Mouse (Mus musculus) layer of hippocampus, adult 8-10 months (tissue): ENCODE results near the gene Fam171a2. TPM values are rescaled to one million over a fixed set of nuclear protein-coding genes. Genes with fewer than 3 reads are reported as not detected.
A peak's percentile ranks its signal among the peaks of the same experiment; 100 is the strongest.
"Not testable (repeated sequence)": the region's sequence is repeated elsewhere in the genome, so short reads cannot be mapped to it uniquely, and the experiment has no call there.

Experiments used
- DNase-seq, 2 experiments: peaks; one replicate each; pipeline ENCODE4 v3.0.0; 2022; ENCODE audit warnings: low spot score in 2 of 2
- total RNA-seq, 4 experiments: library from RNA; stranded (reverse); gene quantifications; 2 replicates each; pipeline ENCODE4 v1.2.4; 2022

Gene Fam171a2
- total RNA-seq, 4 experiments from 2014 or later = 77.6 to 94.7 (median 85.7) TPM

DNA sequence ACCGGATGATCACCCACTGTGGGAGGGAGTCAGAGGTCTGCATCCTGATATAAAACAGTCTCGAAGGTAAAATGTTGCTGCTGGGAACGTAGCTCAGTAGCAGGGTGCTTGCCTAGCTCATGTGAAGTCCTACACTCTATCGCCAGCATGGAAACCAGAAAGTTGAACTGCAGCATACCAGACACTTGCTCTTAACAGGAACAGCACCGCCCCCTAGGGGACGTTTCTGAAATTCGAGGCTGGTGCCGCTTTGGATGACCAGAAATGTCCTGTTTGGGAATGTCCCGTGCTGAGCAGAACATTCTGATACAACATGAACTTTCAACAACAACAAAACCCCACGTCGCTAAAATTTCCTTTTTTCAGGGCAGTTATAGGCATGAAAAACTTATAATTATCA, 35.8 kb downstream of the Fam171a2 start:
- peak; percentile 76 to 92 for DNase-seq

GRCm38 (mm10) chr11:102411061-102411460, 36.4 kb downstream of the Fam171a2 start:
- DNase-seq = no peak

- not testable (repeated sequence) for DNase-seq
Observed at GRCm38 (mm10) chr11:102410345-102410744, 37.1 kb downstream of the Fam171a2 start.

DNA sequence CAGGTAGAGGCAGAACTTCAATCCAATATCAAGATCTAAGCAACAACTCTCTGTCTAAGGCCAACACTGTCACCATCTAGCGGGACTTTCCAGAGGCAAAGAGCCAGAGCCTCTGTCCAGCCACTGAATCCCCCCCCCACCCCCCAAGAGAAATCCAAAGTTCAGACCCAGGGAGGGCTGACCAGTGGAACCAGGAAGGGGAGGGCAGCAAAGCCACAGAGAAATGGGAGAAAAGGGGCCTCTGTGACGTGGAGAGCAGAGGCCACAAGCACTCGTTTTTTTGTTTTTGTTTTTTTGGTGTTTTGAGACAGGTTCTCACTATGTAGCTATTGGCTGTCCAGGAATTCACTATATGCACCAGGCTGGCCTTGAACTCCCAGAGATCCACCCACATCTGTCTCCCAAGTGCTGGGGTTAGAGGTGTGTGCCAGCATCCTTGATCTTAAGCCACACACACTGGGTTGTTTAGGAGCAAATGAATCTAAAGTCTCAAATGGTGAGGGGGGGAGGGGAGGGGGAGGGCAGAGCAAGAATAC, 37.6 kb downstream of the Fam171a2 start:
- no peak for DNase-seq

DNA sequence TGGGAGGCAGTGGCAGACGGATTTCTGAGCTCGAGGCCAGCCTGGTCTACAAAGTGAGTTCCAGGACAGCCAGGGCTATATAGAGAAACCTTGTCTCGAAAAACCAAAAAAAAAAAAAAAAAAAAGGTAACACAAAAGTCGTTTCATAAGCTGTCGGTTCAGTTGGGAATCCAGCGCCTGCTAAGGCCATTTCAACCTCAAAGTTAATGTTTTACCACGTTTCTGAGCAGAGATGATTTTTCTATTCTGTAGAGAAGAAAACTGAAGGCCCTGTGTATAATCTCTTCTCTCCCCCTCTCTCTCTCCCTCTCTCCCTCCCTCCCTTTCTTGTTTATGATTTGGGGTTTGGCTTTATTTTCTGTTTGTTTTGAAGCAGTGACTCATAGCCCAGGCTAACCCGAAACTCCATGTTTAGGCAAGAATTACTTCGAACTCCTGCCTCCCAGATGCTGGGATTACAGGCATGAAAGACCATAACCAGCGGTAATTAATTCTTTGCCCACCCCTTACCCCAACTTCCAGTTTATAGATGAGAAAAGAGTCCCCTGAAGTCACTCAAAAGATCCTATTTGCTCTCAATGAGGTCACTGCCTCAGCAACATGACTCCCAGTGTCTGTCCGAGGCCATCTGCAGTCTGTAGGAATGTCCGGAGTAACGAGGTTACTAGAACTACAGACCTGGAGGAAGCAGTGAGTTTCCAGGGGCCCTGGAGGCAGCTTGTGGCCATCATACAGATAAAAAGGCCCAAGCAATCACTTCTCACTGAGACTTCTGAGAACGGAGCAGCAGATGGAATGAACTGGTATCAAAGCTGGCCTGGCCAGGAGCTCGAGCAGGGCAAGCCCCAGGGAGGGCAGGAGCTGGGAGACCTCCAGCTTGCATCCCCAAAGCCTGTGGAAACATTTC, 38.3 kb downstream of the Fam171a2 start:
- no peak for DNase-seq

DNA sequence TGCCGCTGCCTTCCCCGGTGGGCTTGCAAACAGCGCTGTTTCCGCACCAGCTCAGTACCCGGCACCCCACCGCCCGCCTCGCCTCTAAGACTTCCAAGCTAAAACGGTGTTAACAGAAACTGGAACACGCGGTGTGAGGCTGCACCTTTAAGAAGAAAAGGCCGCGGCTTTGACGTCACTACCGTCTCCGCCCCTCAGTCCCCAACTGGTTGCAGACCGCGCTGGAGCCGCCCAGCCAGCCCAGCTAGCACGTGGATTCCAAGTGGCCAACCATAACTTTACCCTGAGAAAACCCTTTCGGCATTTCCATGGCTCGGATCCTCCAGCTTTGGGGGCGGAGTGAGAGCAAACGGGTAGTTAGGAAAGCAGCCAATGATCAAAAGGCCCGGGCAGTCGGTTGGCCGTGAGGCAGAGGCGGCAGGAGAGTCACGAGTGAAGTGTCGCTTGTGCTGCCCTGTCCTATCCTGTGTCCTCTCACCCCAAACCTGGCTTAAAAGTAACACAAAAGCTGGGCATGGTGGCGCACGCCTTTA, 39.1 kb downstream of the Fam171a2 start:
- peak; percentile 97 for DNase-seq

- no peak for DNase-seq
Observed at GRCm38 (mm10) chr11:102407834-102408215, 39.7 kb downstream of the Fam171a2 start, which contains the start of gene Slc25a39. Gene Slc25a39 (minus strand): TSS chr11:102407946.

- DNase-seq = peak; percentile 66 to 82
Observed at GRCm38 (mm10) chr11:102406900-102407833, 40.3 kb downstream of the Fam171a2 start.

DNA sequence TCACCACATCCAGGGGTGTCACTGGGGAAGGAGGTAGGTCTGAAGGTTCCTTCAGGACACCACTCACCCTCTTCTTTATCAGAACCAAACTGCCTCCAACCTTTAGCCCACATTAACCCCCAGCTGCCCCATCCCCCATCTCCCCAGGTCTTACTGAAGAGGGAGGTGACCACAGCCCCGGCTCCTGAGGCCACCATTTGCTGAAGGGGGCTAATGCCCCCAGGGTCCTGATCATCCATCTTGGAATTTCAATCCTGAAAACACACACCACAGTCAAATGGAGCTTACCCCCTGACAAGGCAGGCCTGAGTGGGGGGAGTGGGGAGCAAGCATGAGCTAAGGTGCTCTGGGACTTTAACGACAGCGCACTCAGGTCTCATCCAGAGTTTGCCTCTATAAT, 41.1 kb downstream of the Fam171a2 start:
- DNase-seq = no peak

GRCm38 (mm10) chr11:102405544-102406285, 41.8 kb downstream of the Fam171a2 start:
- no peak for DNase-seq

GRCm38 (mm10) chr11:102404161-102405010, 43.1 kb downstream of the Fam171a2 start:
- peak in 1 of 2 experiments; percentile 22 for DNase-seq

DNA sequence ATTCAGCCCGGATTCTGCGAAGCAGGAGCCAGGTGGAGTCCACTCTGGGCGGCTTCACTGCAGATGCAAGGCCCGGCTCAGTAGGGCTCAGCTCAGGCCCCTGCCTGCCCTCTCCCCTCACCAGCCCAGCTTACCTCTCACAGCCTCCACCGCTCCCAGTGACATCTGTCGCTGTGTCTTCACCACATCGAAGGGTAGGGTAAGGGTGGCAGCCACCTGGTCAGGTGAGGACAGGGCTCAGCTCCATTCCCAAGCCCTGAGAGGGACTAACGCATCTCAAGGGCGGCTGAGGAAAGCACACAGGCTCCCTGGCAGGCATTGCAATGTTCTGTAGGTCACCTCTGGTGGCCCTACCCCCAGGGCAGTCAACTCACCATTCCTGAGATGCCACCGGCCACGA, 43.8 kb downstream of the Fam171a2 start:
- DNase-seq = no peak

- no peak for DNase-seq
Observed at GRCm38 (mm10) chr11:102401898-102402500, 45.5 kb downstream of the Fam171a2 start.

DNA sequence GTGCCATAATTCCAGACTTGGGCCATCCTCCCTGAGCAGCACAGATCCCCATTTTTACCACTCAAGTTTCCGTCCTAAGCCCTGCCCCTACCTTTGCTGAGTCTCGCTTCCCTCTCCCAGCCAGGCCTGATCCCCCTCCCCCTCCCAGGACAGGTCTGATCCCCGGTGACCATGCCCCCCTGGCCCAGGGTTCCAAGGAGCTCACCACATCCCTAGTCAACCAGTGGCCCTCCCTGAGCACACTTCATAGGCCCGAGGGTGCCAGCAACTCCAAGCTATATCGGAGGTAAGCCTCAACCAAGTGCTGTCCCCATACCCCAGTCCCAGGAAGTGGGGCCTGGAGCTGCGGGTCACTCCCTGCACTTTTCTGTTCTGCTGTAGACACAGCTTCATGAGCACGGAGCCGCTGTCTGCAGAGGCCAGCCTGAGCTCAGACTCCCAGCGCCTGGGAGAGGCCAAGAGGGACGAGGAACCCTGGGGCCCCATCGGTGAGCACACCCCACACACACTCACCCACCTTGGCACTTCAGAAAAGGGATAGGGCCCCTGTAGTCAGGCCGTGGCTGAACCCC, 46.9 kb downstream of the Fam171a2 start:
- DNase-seq = no peak

- DNase-seq = peak; percentile 23
Observed at GRCm38 (mm10) chr11:102399610-102400072, 47.8 kb downstream of the Fam171a2 start.

DNA sequence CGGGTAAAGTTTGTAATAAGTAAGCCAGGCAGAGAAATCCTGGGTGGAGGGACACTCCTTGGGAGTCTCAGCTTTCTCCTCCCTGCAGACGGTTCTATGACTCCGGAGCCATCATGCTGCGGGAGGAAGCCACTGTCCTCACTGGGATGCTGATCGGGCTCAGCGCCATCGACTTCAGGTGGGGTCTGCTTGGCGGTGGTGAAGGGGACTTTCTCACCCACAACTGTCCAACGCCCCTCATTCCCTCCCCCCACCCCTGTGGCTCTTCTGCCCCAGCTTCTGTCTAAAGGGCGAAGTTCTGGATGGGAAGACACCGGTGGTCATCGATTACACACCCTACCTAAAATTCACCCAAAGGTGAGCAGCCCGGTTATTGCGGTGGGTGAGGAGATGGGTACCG, 48.4 kb downstream of the Fam171a2 start:
- no peak for DNase-seq

DNA sequence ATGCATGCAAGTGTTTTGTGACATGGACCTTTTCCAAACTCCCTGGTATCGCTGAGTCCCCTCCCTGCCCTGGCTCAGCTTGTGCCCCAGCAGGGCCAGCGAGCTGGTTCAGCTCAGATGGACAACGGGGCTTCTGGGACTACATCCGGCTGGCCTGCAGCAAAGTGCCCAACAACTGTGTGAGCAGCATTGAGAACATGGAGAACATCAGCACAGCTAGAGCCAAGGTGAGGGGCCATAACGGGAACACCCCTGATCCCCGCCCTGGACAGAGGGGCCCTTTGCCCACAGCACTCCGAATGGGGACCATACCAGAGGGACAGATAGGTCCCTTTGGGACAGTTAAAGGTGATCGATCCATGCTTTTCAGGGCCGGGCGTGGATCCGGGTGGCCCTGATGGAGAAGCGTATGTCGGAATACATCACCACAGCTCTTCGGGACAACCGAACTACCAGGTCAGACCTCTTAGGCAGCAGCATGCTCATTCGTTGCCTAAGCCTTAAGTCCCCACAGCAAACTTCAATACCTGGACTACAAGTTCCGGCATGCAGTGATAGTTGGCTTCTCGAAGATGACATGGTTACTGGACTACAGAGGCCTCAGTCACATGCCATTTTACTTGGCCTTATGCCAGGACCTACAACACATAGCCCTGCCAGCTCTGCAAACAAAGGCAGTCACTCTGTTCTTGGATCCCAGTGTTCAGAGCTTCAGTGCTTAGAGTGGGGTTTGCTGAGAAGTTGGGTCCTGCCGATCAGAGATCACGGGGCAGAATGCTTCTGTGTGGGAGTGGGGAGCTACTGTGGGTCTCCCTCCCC, 49.3 kb downstream of the Fam171a2 start:
- DNase-seq = peak; percentile 56 to 71

DNA sequence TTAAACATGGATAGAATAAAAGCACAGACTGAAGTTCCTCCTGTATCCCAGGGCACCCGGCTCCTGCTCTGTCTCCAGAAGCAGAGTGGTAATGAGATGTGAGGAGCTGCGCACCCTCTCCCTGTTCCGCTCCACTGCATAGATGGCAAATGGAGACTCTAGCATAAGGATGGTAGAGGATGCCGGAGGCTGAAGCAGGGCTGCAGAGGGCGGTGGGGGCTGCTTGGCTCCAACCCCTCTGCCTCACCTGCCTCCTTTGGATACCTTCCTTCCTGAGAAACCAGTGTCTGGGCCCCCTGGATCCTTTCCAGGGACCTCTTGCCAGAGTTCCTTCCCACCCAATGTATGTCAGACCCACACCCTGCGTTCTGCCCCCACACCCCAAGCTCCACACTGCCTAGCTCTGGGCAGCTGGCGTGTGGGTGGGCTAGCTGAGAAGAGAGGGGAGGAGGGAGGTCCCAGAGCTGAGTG, 50.8 kb downstream of the Fam171a2 start:
- DNase-seq = peak; percentile 31 to 39
